Mouse (Mus musculus) midbrain, embryonic 15.5 days (tissue): ENCODE results near the gene Adsl. TPM values are rescaled to one million over a fixed set of nuclear protein-coding genes. Genes with fewer than 3 reads are reported as not detected.

Experiments used
- ATAC-seq: fragments of 200-750 bp; cut with Nextera tagmentation; replicated peaks from 2 replicates; pipeline ENCODE4 v1.8.0; 2017; ENCODE audit warnings: moderate TSS enrichment
- H3K27ac ChIP-seq: fragments of 300-500 bp; sonication (generic); 2 replicates; pipeline ENCODE4 v1.5.1; 2015; ENCODE audit warnings: mild to moderate bottlenecking, inconsistent platforms
- H3K27me3 ChIP-seq: fragments of 300-500 bp; sonication (generic); replicated peaks from 2 replicates; pipeline ENCODE4 v1.6.1; 2015; ENCODE audit warnings: inconsistent platforms
- H3K36me3 ChIP-seq: fragments of 300-500 bp; sonication (generic); replicated peaks from 2 replicates; pipeline ENCODE4 v1.6.1; 2015; ENCODE audit warnings: inconsistent platforms
- H3K4me1 ChIP-seq: fragments of 300-500 bp; sonication (generic); 2 replicates; pipeline ENCODE4 v1.6.1; 2015; ENCODE audit warnings: inconsistent platforms
- H3K4me2 ChIP-seq: fragments of 300-500 bp; sonication (generic); 2 replicates; pipeline ENCODE4 v1.6.1; 2015; ENCODE audit warnings: inconsistent platforms, mild to moderate bottlenecking, moderate library complexity
- H3K4me3 ChIP-seq: fragments of 300-500 bp; sonication (generic); 2 replicates; pipeline ENCODE4 v1.5.1; 2015; ENCODE audit warnings: mild to moderate bottlenecking, inconsistent platforms
- H3K9ac ChIP-seq: fragments of 300-500 bp; sonication (generic); 2 replicates; pipeline ENCODE4 v1.6.1; 2015; ENCODE audit warnings: mild to moderate bottlenecking, inconsistent platforms
- H3K9me3 ChIP-seq: fragments of 300-500 bp; sonication (generic); 2 replicates; pipeline ENCODE4 v1.6.1; 2016; ENCODE audit warnings: inconsistent platforms
- WGBS: fragments of 180-500 bp; shearing (Covaris S2); methylation state at CpG from one replicate; pipeline ENCODE4 v1.1.7; 2015; ENCODE audit warnings: mixed read lengths; 5-methylcytosine and 5-hydroxymethylcytosine counted together
- polyA plus RNA-seq: library from polyadenylated mRNA; unstranded; fragments of >200 nt; fragmentation: Nextera tagmentation; extraction: Ambion mirVana; gene quantifications from 2 replicates; pipeline ENCODE4 v1.2.1, GENCODE M21; 2015

The Adsl gene
- polyA plus RNA-seq, 1 experiment from 2014 or later, result 98.7 TPM

DNA sequence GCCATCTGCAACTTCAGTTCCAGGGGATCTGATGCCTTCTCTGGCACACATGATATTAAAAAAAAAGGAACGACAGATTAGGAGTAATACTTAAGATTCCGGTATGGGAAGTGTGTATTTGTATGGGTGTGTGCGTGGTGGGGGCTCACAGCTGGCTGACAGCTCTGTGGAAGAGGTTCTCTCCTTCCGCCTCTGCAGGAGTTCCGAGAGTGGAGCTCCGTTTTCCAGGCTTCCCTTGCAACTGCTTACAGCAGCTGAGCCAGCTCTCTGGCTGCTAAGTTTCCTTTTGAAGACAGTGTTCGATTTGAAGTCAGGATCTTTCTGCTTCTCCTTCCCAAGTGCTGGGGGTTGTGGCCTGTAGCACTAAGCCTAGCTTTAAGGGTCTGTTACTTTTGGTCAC lies 1.8 kb downstream of the Adsl start:
- Histone ChIP-seq H3K4me2 (0 out of 2 replicates have a peak overlapping the region, but pooled peaks have one; percentile 69), H3K27ac (no peak overlapping the region), H3K36me3 (peaks cover 15% of the 10 kb centered on the region), H3K9me3 (no peaks in the 10 kb centered on the region), H3K4me1 (peaks cover 14% of the 10 kb centered on the region), H3K9ac (no peak overlapping the region), H3K27me3 (no peaks in the 10 kb centered on the region), H3K4me3 (no peak overlapping the region)
- ATAC-seq, result no peak
- 94% methylated on average over 7 of the region's 7 CpGs for WGBS

GRCm38 (mm10) chr15:80953971-80954370 lies 5.7 kb downstream of the Adsl start:
- WGBS, result 93% methylated on average over 9 of the region's 9 CpGs
- no peak for ATAC-seq
- H3K36me3 ChIP-seq, result peaks cover 28% of the 10 kb centered on the region

GRCm38 (mm10) chr15:80954861-80955260 lies 6.6 kb downstream of the Adsl start:
- no peak for ATAC-seq
- no peak overlapping the region for H3K4me2 ChIP-seq
- no peak overlapping the region for H3K27ac ChIP-seq
- H3K27me3 ChIP-seq, result no peaks in the 10 kb centered on the region
- no peak overlapping the region for H3K4me3 ChIP-seq
- H3K36me3 ChIP-seq, result peaks cover 28% of the 10 kb centered on the region
- peaks cover 2% of the 10 kb centered on the region for H3K4me1 ChIP-seq
- H3K9me3 ChIP-seq, result no peaks in the 10 kb centered on the region
- WGBS, result 52% methylated on average over 3 of the region's 3 CpGs
- no peak overlapping the region for H3K9ac ChIP-seq

More at GRCm38 (mm10) chr15:80953971-80954370, 5.7 kb downstream of the Adsl start:
- H3K4me2 ChIP-seq, result no peak overlapping the region
- no peaks in the 10 kb centered on the region for H3K9me3 ChIP-seq
- no peaks in the 10 kb centered on the region for H3K27me3 ChIP-seq
- H3K27ac ChIP-seq, result no peak overlapping the region
- H3K4me3 ChIP-seq, result no peak overlapping the region
- H3K4me1 ChIP-seq, result peaks cover 11% of the 10 kb centered on the region
- H3K9ac ChIP-seq, result no peak overlapping the region

- Histone ChIP-seq H3K36me3 (peaks cover 28% of the 10 kb centered on the region), H3K4me2 (no peak overlapping the region), H3K27ac (no peak overlapping the region), H3K27me3 (no peaks in the 10 kb centered on the region), H3K4me1 (no peaks in the 10 kb centered on the region), H3K9me3 (no peaks in the 10 kb centered on the region), H3K9ac (no peak overlapping the region), H3K4me3 (no peak overlapping the region)
- ATAC-seq, result no peak
- WGBS, result 96% methylated on average over 12 of the region's 12 CpGs
These were observed 7.6 kb downstream of the Adsl start for GRCm38 (mm10) chr15:80955836-80956438.

- no peak for ATAC-seq
- 93% methylated on average over 1 of the region's 1 CpGs for WGBS
- H3K36me3 ChIP-seq, result peaks cover 43% of the 10 kb centered on the region
These were observed 21.1 kb downstream of the Adsl start for GRCm38 (mm10) chr15:80969371-80969770.

GRCm38 (mm10) chr15:80974311-80974710 lies 26.0 kb downstream of the Adsl start:
- Histone ChIP-seq H3K4me3 (no peak overlapping the region), H3K27me3 (no peaks in the 10 kb centered on the region), H3K9me3 (no peaks in the 10 kb centered on the region), H3K9ac (no peak overlapping the region), H3K36me3 (peaks cover 8% of the 10 kb centered on the region; the same call in 1 of the 2 replicates), H3K27ac (no peak overlapping the region), H3K4me1 (peaks cover 11% of the 10 kb centered on the region), H3K4me2 (no peak overlapping the region)
- ATAC-seq, result no peak
- 52% methylated on average over 5 of the region's 5 CpGs for WGBS

More at GRCm38 (mm10) chr15:80969371-80969770, 21.1 kb downstream of the Adsl start:
- Histone ChIP-seq H3K4me3 (no peak overlapping the region), H3K4me2 (no peak overlapping the region), H3K9ac (no peak overlapping the region), H3K4me1 (no peaks in the 10 kb centered on the region), H3K27me3 (no peaks in the 10 kb centered on the region), H3K9me3 (no peaks in the 10 kb centered on the region), H3K27ac (no peak overlapping the region)

DNA sequence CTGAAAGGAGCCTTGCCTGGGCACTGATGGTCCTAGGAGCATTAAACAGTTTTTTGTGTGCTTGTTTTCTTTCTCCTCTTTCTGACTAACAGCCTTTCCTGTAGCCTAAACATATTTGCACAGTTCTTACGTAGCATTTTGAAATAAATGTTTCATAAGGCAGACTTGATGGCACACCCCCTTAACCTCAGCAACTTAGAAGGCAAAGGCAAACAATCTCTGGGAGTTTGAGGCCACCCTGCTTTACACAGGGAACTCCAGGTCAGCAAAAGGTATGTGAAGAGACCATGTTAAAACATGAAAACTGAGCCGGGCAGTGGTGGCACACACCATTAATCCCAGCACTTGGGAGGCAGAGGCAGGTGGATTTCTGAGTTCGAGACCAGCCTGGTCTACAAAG lies 27.4 kb downstream of the Adsl start:
- no peaks in the 10 kb centered on the region for H3K27me3 ChIP-seq
- 83% methylated on average over 3 of the region's 3 CpGs for WGBS
- H3K36me3 ChIP-seq, result no peaks in the 10 kb centered on the region
- H3K27ac ChIP-seq, result no peak overlapping the region
- no peak overlapping the region for H3K9ac ChIP-seq
- H3K4me1 ChIP-seq, result peaks cover 13% of the 10 kb centered on the region
- H3K4me3 ChIP-seq, result no peak overlapping the region
- no peak overlapping the region for H3K4me2 ChIP-seq
- H3K9me3 ChIP-seq, result no peaks in the 10 kb centered on the region
- ATAC-seq, result no peak

GRCm38 (mm10) chr15:80977620-80978334 lies 29.5 kb downstream of the Adsl start, which contains the start of gene Sgsm3:
Gene Sgsm3 (plus strand): TSS chr15:80977765.
- Histone ChIP-seq H3K9ac (peak within 1 kb of the TSS; percentile 67), H3K27me3 (no peaks in the 10 kb centered on the region), H3K36me3 (no peaks in the 10 kb centered on the region), H3K4me1 (peaks cover 13% of the 10 kb centered on the region), H3K27ac (peak within 1 kb of the TSS; percentile 75), H3K9me3 (no peaks in the 10 kb centered on the region), H3K4me3 (peak within 1 kb of the TSS; percentile 78), H3K4me2 (peak within 1 kb of the TSS; percentile 76)
- peak; percentile 97 for ATAC-seq
- under 1% methylated on average over 67 of the region's 67 CpGs for WGBS

DNA sequence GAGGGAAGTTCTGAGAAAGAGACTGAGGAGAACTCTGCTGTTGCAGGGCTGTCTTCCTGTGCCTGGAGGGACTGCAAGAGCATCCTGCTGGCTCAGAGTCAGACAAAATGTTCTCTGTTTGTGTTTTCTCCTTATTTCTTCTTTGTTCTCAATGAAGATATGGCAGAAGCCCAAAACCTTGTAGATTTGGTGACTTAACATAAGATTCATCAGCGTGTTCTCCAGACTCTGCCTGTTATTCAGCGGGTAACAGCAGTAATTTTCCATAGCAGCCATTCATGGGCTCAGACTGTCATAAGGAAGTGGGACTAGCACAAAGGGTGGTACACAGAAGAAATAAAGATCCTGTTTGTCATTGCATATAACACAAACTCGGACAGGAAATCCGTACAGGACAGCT lies 31.3 kb downstream of the Adsl start:
- Histone ChIP-seq H3K4me1 (peaks cover 13% of the 10 kb centered on the region), H3K9ac (no peak overlapping the region)
- WGBS, result 89% methylated on average over 4 of the region's 4 CpGs

DNA sequence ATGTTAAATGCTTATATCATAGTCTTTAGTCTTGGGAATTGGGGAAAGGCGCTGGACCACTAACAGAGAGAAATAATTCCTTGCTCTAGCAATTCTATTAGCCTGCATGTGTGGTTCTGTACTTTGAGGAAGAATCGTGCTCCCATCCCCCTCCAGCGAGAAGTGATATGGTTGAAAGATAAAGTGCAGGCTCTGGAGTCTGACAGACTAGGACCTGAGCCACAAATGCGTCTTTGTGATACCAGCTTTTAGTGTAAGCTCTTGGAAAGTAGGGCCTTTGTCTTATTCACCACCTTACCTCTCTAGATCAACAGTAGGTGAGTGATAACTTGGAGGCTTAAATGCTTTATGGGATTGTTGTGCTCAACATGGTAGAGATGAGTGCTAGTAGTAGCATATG lies 32.9 kb downstream of the Adsl start:
- Histone ChIP-seq H3K27ac (no peak overlapping the region), H3K4me1 (peaks cover 13% of the 10 kb centered on the region), H3K9ac (no peak overlapping the region), H3K36me3 (no peaks in the 10 kb centered on the region), H3K9me3 (no peaks in the 10 kb centered on the region), H3K4me3 (no peak overlapping the region), H3K4me2 (no peak overlapping the region), H3K27me3 (no peaks in the 10 kb centered on the region)
- no peak for ATAC-seq
- 90% methylated on average over 4 of the region's 4 CpGs for WGBS

More for the DNA sequence above, 31.3 kb downstream of the Adsl start:
- no peaks in the 10 kb centered on the region for H3K27me3 ChIP-seq
- no peaks in the 10 kb centered on the region for H3K9me3 ChIP-seq
- H3K4me3 ChIP-seq, result no peak overlapping the region
- no peaks in the 10 kb centered on the region for H3K36me3 ChIP-seq
- H3K27ac ChIP-seq, result no peak overlapping the region
- ATAC-seq, result no peak
- H3K4me2 ChIP-seq, result no peak overlapping the region

DNA sequence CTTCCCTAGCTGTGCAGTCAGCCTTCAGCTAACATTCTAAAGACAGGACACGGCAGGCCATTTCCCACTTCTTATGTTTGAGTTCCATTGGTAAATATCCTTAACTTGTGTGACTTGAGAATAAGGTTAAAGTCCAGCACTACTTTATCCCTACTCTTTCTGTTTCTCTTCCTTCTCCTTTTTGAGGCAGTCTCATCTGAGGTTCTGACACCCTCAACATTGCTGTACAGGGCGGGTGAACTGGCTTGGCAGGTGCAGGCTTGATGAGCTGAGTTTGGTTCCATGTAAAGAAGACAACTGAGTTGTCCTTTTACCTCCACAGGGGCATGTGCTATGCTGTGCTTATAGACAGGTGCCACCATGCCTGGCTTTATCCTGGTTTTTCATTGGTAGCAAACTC lies 35.0 kb downstream of the Adsl start:
- ATAC-seq, result no peak
- Histone ChIP-seq H3K27me3 (no peaks in the 10 kb centered on the region), H3K36me3 (no peaks in the 10 kb centered on the region), H3K27ac (no peak overlapping the region), H3K4me1 (peaks cover 12% of the 10 kb centered on the region), H3K4me2 (no peak overlapping the region), H3K9ac (no peak overlapping the region), H3K4me3 (no peak overlapping the region), H3K9me3 (no peaks in the 10 kb centered on the region)
- WGBS, result 84% methylated on average over 2 of the region's 2 CpGs

GRCm38 (mm10) chr15:80988331-80988730 lies 40.0 kb downstream of the Adsl start:
- ATAC-seq, result no peak
- Histone ChIP-seq H3K4me2 (no peak overlapping the region), H3K9ac (no peak overlapping the region), H3K9me3 (no peaks in the 10 kb centered on the region), H3K27ac (no peak overlapping the region), H3K4me3 (no peak overlapping the region), H3K4me1 (no peaks in the 10 kb centered on the region), H3K27me3 (no peaks in the 10 kb centered on the region), H3K36me3 (no peaks in the 10 kb centered on the region)
- WGBS, result 51% methylated on average over 1 of the region's 1 CpGs

GRCm38 (mm10) chr15:80989712-80990111 lies 41.4 kb downstream of the Adsl start:
- 83% methylated on average over 3 of the region's 3 CpGs for WGBS

More at GRCm38 (mm10) chr15:80989712-80990111, 41.4 kb downstream of the Adsl start:
- Histone ChIP-seq H3K9me3 (no peaks in the 10 kb centered on the region), H3K36me3 (no peaks in the 10 kb centered on the region), H3K27ac (no peak overlapping the region), H3K4me1 (no peaks in the 10 kb centered on the region), H3K4me2 (no peak overlapping the region), H3K4me3 (no peak overlapping the region), H3K9ac (no peak overlapping the region), H3K27me3 (no peaks in the 10 kb centered on the region)
- no peak for ATAC-seq
